Mouse (Mus musculus) limb, embryonic 11.5 days (tissue): ENCODE measurements around the gene Try4. TPM values are rescaled to one million over a fixed set of nuclear protein-coding genes. Genes with fewer than 3 reads are reported as not detected.

Experiments used
- polyA plus RNA-seq: library from polyadenylated mRNA; unstranded; fragments of >200 nt; fragmentation: Nextera tagmentation; extraction: Ambion mirVana; gene quantifications from 2 replicates; pipeline ENCODE4 v1.2.1, GENCODE M21; 2014

Try4 gene
- polyA plus RNA-seq, 1 experiment from 2014 or later: not detected

Other genes with a start within 250 kb of the Try4 start
- gene Try5, start 14.6 kb downstream of the Try4 start, polyA plus RNA-seq: not detected in 2 replicates
- gene Try10, start 51.8 kb downstream of the Try4 start, polyA plus RNA-seq: not detected in 2 replicates
- gene Prss3, start 75.4 kb downstream of the Try4 start, polyA plus RNA-seq: not detected in 2 replicates
- gene Gm5771, start 90.1 kb downstream of the Try4 start, polyA plus RNA-seq: not detected in 2 replicates
- not detected in 2 replicates for gene Gm10334, start 143.9 kb downstream of the Try4 start, polyA plus RNA-seq
- gene Prss1, start 156.7 kb downstream of the Try4 start, polyA plus RNA-seq: not detected in 2 replicates
- not detected in 2 replicates for gene Prss2, start 219.5 kb downstream of the Try4 start, polyA plus RNA-seq